Mouse (Mus musculus): ENCODE measurements around the gene Sp100.
A peak's percentile ranks its signal among the peaks of the same experiment; 100 is the strongest.

Gene Sp100

DNA sequence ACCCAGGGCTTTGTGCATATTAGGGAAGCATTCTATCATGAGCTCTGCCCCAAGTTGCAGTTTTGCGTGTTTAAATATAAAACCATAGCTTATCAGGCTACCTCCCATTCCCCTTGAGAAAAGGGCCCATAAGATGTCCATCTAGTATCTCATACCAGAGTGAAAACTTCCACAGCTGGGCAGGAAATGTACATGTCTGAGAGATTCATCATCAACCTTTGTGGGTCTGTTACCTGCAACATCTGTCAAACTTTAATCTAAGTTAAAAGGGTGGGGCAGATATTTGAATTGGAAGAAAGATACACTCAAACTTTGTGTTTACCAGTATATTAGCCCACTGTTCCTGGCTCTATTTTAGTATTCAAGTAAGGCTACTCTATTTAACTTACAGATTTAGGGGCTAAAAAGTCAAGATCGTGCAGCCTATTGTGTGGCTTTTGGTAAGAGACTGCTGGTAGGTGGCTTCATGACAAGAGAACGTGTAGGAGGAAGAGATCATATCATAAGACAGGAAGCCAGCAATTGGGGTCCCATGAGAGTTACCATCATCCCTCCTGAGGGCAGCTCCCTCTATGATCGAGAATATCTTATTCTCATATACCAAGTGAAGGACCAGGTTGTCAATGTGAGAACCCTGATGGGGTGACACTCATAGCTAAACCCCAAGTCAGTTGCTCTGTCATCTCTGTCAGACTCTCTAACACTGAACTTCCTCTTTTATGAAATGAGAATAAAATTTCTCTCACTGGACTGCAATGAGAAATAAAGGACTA, 48.1 kb downstream of the Sp100 start:
- DNase-seq (ENCODE audit: low read depth, low spot score) = peak; percentile 38

DNA sequence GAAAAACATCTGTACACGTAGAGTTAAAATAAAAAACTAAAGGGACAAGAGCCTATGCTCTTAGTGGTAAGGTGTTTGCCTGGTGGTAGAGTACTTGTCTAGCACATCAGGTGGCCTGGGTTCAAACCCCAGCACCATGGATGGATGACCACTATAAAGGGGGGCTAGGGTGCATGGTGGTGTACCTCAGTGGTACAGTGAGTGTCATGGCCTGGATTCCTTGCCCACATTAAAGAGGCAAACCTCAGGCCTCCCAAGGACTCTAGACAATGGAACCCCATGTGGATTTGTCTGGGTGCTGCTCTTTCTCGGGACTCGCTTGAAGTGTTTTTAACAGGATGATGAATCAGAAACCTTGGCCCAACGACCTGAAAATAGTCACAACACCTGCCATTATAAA, 52.7 kb downstream of the Sp100 start:
- no peak for DNase-seq (ENCODE audit: low read depth, low spot score)

DNA sequence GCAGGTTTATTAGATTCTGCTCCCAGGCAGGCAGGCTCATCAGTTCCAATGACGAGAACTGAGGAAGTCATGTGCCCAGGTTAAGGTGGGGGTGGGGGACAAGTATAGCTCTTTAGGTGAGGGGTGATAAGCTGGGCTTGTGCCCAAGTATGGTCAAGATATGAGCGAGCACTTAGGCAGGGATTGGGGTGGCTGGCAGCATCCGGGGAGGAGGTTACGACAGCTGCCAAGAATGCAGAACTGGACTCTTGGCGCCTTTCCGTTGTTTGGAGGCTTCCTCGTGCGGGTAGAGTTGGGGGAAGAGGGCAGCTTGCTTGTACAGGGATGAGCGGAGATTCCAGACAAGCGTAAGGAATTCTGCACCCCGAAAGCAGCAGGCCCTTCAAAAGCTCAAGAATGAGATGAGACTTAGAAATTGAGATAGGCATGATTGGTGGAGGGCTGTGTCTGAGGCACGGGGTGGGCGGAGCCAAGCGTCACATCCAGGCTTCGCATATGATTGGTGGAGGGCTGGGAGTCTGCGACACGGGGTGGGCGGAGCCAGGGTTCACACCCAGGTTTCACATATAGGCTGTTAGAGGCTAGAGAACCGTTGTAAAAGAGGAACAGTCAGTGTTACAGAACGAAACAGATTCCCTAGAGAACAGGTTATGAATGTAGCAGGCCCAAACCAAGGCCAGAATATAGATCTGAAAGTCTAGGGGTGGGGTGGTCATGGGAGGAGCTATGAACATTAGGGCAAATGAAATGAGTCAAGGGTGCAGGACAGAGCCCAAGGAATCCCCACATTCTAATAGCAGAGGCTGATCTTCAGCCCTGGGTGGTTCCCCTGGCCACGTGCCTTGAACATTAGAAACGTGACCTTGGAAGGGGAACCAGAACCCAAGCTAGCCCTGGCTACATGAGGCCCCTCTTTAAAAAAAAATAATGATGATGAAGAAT, 53.7 kb downstream of the Sp100 start:
- DNase-seq (ENCODE audit: low read depth, low spot score) = peak; percentile 94

DNA sequence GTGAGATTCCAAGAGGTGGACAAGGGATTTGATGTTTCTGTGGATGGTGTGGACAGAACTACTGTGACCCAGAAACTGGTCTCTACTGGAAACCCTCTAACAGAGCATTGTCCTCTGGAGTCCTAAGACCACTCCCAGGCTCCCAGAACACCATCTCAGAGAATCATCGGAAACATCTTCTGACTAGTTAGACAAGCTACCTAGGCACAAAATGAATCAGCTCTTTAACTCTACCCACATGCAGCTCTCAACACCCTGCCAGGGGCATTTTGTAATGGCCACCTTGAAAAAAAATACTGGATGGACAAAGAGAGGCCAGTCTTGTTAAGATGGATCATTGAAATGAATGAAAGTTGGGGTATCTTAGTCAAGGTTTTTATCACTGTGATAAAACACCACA, 55.8 kb downstream of the Sp100 start:
- no peak for DNase-seq (ENCODE audit: low read depth, low spot score)

DNA sequence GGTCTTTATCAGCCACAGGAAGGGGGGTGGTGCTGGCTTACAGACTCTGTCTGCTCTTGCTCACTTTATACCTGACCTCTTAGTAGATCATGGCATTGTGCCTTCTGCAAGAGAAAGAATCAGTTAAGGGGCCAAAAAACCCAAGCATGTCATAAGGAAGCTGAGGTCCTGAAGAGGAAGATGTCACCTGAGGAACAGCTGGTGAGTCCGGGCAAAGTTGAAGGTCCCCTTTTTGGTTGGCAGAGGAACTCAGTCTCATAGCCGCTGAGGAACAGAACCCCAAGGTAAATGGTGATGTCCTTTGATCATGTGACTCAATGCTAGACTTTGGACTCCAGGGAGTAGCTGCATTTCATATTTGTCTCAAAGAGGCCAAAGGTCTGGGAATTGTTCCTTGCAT, 57.0 kb downstream of the Sp100 start:
- DNase-seq (ENCODE audit: low read depth, low spot score) = no peak

DNA sequence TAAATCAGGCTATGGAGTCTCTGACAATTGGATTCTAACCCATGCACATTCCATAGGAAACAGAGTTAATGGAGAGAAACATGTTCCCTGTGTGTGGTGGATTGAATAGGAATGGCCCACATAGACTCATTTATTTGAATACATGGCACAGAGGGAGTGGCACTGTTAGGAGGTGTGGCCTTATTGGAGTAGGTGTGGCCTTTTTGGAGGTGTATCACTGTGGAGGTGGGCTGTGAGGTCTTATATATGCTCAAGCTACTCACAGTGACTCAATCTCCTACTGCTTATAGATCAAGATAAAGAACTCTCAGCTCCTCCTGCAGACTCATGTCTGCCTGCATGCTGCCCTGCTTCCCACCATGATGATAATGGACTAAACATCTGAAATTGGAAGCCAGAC, 64.7 kb downstream of the Sp100 start:
- DNase-seq (ENCODE audit: low read depth, low spot score) = no peak

DNA sequence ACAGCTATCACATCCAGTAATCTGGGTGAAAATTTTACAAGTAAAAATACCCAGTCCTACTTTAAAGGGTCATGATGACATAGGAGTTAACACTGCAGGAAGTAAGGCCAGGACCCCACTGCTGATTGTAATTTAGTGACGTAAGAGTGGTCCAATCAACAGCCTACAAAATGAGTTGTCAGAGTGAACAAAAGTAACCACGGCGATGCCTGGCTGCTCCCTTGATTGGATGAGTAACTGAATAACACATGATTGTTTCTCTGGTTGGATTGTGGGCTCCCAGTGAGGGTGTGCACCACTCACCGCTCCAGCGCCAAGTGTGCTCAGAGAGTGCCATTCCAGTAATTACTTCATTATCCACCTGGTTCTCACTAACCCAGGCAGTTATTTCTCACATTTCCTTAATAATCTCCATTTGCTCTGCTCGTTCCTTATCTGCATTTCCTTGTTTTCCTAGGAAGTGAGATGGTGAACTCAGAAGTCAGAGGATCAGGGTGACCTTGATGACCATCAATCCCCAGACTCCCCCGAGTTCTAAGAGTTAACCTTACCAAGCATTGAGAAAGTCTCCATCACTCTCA, 66.7 kb downstream of the Sp100 start:
- DNase-seq (ENCODE audit: low read depth, low spot score) = no peak

DNA sequence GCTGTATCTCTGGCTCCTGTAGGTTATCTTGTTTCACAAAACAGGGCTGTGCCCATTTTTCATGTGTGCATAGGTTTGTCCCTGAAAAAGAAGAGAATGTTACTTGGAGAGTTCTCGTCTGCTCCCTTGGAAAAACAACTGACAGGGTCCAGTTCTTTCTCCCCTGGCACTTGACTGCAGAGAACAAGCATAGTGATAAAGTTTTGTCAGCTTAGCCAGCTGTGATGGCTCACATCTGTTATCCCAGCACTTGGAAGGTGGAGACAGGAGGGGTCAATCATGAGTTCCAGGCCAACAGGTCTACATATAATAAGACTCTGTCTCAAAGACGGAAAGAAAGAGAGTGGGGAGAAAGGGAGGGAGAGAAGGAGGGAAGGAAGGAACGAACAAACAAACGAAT, 69.3 kb downstream of the Sp100 start:
- no peak for DNase-seq (ENCODE audit: low read depth, low spot score)

DNA sequence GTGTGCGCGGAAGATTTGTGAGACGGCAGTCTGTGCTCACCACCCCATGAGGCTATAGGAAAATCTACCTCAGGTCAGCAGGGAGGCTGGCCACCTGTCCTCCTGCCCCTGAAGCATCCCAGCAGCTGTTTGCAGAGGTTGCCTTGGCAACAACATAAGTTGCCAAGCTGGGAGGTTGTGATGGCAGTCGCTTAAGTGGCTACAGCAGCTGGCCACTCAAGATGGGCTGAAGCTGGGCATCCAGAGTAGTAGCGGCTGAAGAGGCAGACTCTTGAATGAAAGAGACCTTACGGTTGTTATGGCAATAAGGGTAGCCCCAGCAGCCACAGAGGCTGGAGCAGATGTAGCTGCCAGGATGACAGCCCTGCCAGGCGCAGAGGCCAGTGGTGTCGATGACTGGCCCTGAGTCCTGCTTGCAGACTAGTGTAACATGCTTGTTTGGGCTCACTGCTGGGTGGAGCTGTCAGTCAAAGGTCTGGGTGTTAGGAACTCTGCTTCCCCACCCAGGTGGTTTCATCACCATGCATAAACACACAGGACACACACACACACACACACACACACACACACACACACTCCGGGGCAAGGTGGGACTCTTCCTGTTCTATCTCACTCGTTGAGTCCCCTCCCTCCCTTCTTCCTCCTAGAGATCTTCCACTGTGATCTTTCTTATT, 70.6 kb downstream of the Sp100 start:
- DNase-seq (ENCODE audit: low read depth, low spot score) = peak; percentile 69

DNA sequence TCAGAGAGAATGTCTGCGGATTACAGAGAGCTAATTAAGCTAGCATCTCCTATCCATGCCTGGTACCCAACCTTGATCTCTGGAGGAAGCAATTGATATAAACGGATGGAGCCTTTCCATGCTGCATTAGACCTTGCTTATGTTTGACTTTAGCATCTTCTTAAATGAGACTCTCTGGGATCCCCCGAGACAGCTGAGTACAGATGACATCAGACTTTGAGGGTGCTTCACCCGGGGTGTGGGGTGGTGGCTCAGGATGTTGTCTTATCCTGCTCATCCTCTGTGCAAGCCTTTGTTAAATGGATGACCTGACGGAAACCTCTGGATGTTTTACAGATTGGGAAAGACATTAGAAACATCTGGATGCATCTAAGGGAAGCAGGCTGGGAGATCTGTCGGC, 80.7 kb downstream of the Sp100 start:
- DNase-seq (ENCODE audit: low read depth, low spot score) = no peak

DNA sequence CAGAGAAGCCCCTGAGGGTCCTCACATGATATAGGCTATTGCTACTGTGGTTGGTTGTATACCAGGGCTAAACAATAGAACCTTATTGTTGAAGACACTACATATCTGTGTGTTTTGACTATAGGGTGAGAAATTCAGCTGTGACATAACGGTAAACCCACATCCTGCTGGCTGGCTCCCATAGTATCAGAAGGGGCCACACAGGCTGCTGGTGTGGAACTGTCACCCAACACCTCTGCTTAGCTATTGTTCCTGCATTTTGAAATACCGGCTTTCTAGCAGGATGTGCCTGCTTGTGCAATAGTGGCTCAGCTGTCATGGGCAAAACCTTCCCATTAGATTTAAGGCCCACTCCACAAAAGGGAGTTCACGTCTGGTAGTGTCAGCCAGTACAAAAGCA, 82.8 kb downstream of the Sp100 start:
- DNase-seq (ENCODE audit: low read depth, low spot score) = peak; percentile 81

DNA sequence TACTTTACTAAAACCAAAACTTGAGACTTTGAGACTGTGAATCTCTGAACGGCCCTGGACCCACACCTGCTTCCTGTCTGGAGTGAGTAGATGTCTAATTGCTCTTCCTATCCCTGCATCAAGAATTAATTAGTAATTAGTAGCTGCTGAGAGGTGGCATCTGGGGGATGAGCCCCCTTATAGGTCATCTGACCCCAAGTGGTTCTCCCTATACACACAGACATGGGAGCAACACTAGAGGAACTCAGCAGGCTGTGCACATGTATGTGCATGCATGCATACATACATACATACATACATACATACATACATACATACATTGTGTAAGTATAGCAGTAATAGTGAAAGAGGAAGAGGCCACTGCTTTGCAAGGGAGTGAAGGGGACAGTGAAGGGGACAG, 84.7 kb downstream of the Sp100 start:
- no peak for DNase-seq (ENCODE audit: low read depth, low spot score)

DNA sequence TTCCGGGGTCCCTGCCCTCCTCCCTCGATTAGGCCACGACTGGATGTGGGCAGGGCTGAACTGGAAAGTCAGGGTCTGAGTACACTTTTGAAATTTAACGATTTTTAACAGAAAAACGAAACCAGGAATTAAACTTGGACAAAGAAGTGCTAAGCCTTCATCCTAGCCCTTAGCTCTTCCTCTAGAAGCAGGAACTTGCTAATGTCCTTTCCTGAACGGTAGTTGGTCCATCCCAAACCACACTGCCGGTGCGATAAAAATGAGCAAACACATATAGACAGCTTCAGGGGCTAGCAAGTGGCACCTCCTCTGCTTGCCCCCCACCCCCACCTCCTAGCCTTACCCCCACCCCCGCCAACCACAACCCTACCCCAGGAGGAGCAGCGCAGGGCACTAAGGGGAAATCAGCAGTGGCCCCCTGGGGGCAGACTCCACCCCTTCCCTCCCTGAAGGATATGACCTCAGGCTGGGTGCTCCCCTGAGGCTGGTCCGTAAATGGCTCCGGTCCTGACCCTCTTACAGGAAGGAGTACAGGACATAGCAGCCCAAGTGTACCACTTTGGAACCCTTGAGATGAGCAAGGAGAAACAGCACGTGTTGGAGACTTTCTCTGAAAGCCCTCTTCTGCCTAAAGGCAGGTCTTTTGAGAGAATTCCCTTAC, 85.8 kb downstream of the Sp100 start:
- peak; percentile 88 for DNase-seq (ENCODE audit: low read depth, low spot score)

DNA sequence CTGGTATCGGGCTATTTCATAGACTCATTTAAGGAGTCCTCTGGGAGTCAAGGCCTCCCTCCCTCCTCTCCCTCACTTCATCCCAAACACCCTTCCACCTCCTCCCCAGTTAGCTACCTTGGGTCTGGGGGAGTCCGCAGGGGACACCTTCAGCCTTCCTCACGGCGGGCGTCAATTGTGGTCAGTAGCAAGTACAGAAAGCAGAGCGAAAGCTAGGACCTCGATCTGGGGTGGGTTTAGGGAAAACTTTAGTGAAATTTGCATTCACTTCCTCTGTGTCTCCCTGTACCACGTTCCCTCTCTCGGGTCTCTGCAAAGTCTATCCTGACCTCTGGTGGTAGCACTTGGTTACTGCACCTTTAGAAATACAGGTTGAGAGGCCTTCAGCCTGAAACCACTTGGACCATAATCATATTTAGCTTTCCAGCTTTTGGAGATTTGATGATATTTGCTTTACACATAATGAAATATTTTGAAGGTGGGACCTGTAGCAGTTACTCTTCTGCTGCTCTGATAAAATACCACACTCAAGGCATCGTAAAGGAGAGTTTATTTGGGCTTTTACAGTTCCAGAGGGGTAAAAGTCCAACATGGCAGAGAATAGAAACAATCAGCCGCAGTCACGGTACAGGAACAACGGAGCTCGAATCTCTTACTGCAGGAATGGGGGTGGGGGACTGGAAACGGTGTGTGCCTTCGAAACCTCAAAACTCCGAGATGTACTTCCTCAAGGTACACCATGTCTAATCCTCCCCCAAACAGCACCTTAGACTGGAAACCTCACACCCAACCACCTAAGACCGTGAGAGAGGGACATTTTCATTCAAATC, 86.8 kb downstream of the Sp100 start:
- peak; percentile 88 for DNase-seq (ENCODE audit: low read depth, low spot score)

DNA sequence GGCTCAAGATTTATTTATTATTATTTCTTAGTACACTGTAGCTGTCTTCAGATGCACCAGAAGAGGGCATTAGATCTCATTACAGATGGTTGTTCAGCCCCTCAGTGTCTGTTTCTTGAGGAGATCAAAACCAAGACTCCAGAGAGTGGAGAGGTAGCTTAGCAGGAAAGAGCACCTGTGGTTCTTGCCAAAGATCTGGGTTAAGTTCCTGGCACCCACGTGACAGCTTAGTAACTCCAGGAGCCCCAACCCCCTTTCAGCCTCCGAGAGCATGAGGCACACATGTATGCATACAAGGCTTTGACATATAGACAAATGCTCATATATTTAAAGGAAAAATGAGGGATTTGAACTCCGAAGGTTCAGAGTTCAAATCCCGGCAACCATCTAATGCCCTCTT, 89.2 kb downstream of the Sp100 start:
- DNase-seq (ENCODE audit: low read depth, low spot score) = peak; percentile 50

DNA sequence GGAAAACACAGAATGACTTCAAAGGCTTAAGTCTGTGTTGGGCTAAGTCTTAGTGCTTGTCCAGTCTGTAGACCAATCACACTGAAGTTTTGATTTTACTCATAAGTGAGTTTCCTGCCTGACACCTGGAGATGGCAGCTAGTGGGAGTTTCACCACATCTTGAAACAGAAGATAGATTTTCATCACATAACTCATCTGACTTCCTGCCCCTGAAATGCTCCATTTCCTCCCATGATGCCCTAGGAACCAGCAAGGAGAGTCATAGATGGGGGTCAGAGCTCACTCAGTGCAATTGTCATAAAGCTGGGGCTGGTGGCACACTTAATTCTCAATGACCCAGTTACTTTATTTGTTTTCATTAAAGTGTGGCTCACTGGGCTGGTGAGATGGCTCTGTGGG, 90.0 kb downstream of the Sp100 start:
- DNase-seq (ENCODE audit: low read depth, low spot score) = peak; percentile 84

DNA sequence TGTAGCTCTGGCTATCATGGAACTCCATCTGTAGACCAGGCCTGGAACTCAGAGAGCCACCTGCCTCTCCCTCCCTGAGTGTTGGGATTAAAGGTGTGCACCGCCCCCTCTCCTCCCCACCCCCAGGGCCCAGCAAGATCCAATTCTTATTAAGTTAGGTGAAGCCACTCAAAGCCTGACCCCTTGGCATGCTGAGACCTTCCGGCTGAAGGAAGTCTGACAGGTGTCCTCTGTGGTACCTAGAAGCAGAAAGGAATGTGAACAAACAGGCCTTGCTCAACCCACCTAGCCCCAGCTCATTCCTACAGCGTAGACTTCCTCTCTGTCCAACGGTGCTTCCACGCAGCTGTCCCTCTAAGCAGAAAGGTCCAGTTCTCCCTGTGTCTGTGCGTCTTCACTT, 91.1 kb downstream of the Sp100 start:
- DNase-seq (ENCODE audit: low read depth, low spot score) = no peak

DNA sequence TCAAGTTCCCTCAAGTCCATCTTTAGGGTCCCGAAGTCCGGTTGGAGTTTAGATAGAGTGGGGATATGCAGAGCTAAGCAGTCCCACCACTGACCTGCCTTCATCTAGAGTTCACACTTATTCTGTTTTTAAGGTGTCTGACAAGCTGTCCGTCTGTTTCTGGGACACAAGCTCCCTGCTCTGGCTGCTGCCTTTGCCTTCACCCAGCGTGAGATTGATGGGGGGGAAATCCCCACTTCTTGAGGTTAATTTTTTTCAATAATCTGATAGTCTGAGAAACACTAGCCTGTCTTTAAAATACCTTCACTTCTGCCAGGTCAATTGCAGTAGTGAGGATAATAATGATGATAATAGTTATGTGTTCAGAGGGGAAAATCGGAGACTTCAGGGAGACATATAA, 92.5 kb downstream of the Sp100 start:
- no peak for DNase-seq (ENCODE audit: low read depth, low spot score)

DNA sequence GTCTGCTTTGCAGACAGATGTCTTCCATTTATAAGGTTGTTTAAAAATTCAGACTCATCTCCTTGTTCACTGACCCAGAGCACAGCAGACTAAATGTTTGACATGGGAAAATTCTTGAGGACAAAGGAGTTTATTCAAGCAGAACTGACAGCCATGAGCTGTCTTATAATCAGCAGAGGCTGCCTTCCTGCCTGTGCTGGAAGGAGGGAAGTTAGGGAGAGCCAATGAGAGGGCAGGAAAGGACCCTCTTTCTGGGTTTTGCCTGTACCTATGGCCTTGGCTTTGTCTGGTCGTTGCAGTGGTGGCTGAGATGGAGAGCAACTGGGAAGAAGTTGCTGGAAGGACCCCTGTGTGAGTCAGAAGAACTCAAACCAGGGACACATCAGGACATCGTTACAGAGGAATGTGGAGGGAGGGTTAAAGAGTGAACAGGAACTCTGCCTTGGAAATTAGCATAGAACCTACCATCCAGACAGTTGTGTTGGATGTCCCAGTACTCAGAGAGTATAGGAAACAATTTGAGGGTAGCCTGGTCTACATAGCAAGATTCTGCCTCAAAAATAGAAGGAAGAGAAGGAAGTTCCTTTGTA, 93.2 kb downstream of the Sp100 start:
- DNase-seq (ENCODE audit: low read depth, low spot score) = no peak

DNA sequence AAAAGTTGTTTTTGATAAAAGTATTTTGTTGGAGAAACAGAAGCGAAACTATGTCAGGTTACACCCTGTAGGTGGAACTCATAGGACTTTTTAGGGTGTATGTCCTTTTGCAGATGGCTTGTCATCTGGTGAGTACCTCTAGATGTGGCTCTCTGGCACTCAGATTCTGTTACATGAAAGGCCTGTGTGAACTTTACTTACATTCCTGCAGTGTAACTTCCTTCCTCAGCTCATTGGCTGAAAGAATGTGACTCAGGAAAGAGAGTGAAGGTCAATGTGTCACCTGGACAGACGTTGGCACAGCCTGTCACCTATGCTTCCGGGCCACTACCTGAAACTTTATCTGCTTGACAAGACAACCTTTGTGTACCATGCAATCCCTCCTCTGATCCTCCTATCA, 94.8 kb downstream of the Sp100 start:
- no peak for DNase-seq (ENCODE audit: low read depth, low spot score)
